Mouse (Mus musculus) hindbrain, postnatal 0 days (tissue): ENCODE results near the gene Arhgef10l. TPM values are rescaled to one million over a fixed set of nuclear protein-coding genes. Genes with fewer than 3 reads are reported as not detected.
"Not testable (repeated sequence)": the region's sequence is repeated elsewhere in the genome, so short reads cannot be mapped to it uniquely, and the experiment has no call there.

Experiments
- ATAC-seq: fragments of 200-750 bp; cut with Nextera tagmentation; 2 replicates; pipeline ENCODE4 v1.8.0; 2017; ENCODE audit warnings: mild to moderate bottlenecking, moderate TSS enrichment, moderate library complexity
- DNase-seq: peaks from one replicate; pipeline ENCODE4 v3.0.0-alpha.2; 2015; ENCODE audit warnings: low spot score
- H3K27ac ChIP-seq: fragments of 300-500 bp; sonication (generic); 2 replicates; pipeline ENCODE4 v1.5.1; 2014; ENCODE audit warnings: mild to moderate bottlenecking
- H3K27me3 ChIP-seq: fragments of 300-500 bp; sonication (generic); 2 replicates; pipeline ENCODE4 v1.6.1; 2014; ENCODE audit warnings: low read length, mixed read lengths; ENCODE audit not compliant: insufficient read depth
- H3K36me3 ChIP-seq: fragments of 300-500 bp; sonication (generic); 2 replicates; pipeline ENCODE4 v1.6.1; 2014; ENCODE audit warnings: low read length, mixed read lengths; ENCODE audit not compliant: insufficient read depth
- H3K4me1 ChIP-seq: fragments of 300-500 bp; sonication (generic); 2 replicates; pipeline ENCODE4 v1.6.1; 2014; ENCODE audit warnings: antibody characterized with exemption, low read length, mixed read lengths; ENCODE audit not compliant: insufficient read depth
- H3K4me2 ChIP-seq: fragments of 300-500 bp; sonication (generic); 2 replicates; pipeline ENCODE4 v1.6.1; 2014; ENCODE audit warnings: low read depth, mild to moderate bottlenecking, low read length, moderate library complexity, mixed read lengths
- H3K4me3 ChIP-seq: fragments of 300-500 bp; sonication (generic); 2 replicates; pipeline ENCODE4 v1.5.1; 2014; ENCODE audit warnings: low read length
- H3K9ac ChIP-seq: fragments of 300-500 bp; sonication (generic); replicated peaks from 2 replicates; pipeline ENCODE4 v1.6.1; 2014; ENCODE audit warnings: mild to moderate bottlenecking, low read length, moderate library complexity, mixed read lengths
- H3K9me3 ChIP-seq: fragments of 300-500 bp; sonication (generic); 2 replicates; pipeline ENCODE4 v1.6.1; 2016; ENCODE audit warnings: low read length, mixed read lengths
- CTCF ChIP-seq: IDR thresholded peaks from 2 replicates; pipeline ENCODE4 v1.5.1; 2016; ENCODE audit warnings: antibody characterized with exemption, control low read depth, low read depth
- WGBS: fragments of 180-500 bp; shearing (Covaris S2); extraction: QIAGEN DNeasy Blood & Tissue Kit; methylation state at CpG from one replicate; pipeline ENCODE4 v1.1.7; 2014; 5-methylcytosine and 5-hydroxymethylcytosine counted together
- polyA plus RNA-seq: library from polyadenylated mRNA; unstranded; fragments of >200 nt; fragmentation: Nextera tagmentation; extraction: Ambion mirVana; gene quantifications from 2 replicates; pipeline ENCODE4 v1.2.1, GENCODE M21; 2015
- total RNA-seq: library from RNA; depleted of rRNA; stranded (reverse); fragments of >200 nt; gene quantifications from 2 replicates; pipeline ENCODE4 v1.2.3, GENCODE M21; 2014

The Arhgef10l gene
- total and polyA plus RNA-seq, 2 experiments from 2014 or later, result 22.5 to 79.2 TPM

DNA sequence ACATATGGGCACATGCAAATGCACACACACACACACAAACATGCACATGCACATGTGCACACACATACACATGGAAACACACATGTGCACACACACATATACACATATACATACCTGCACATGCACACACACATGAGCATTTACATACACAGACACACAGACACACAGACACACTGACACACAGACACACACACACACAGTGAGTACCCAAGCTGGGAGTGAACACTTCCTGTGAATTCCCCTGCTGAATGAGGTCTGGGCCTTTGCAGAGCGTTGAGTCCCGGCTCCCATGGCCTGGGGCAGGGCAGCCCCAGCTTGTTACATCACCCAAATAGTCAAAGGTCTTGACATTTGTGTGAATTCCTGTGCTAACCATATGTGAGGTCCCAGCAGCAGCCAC, 96.4 kb downstream of the Arhgef10l start:
- Histone ChIP-seq H3K36me3 (peaks cover 68% of the 10 kb centered on the region), H3K9me3 (no peaks in the 10 kb centered on the region), H3K27me3 (no peaks in the 10 kb centered on the region), H3K4me1 (no peaks in the 10 kb centered on the region), H3K27ac (no peak overlapping the region), H3K4me2 (no peak overlapping the region), H3K9ac (no peak overlapping the region), H3K4me3 (no peak overlapping the region)
- ATAC-seq, result no peak
- 81% methylated on average over 2 of the region's 2 CpGs for WGBS
- DNase-seq, result no peak
- TF ChIP-seq CTCF, result no peak

GRCm38 (mm10) chr4:140567911-140568480, 97.8 kb downstream of the Arhgef10l start:
- no peak overlapping the region for H3K4me2 ChIP-seq
- no peak overlapping the region for H3K9ac ChIP-seq
- TF ChIP-seq CTCF, result no peak
- ATAC-seq, result no peak
- no peak overlapping the region for H3K4me3 ChIP-seq
- no peaks in the 10 kb centered on the region for H3K9me3 ChIP-seq
- no peaks in the 10 kb centered on the region for H3K4me1 ChIP-seq
- no peak for DNase-seq
- H3K36me3 ChIP-seq, result peaks cover 56% of the 10 kb centered on the region
- no peak overlapping the region for H3K27ac ChIP-seq
- no peaks in the 10 kb centered on the region for H3K27me3 ChIP-seq
- 91% methylated on average over 11 of the region's 11 CpGs for WGBS

GRCm38 (mm10) chr4:140566785-140567184, 99.0 kb downstream of the Arhgef10l start:
- 90% methylated on average over 14 of the region's 14 CpGs for WGBS
- Histone ChIP-seq H3K9me3 (no peaks in the 10 kb centered on the region), H3K27ac (no peak overlapping the region), H3K4me2 (no peak overlapping the region), H3K36me3 (peaks cover 51% of the 10 kb centered on the region), H3K9ac (no peak overlapping the region), H3K4me3 (no peak overlapping the region), H3K4me1 (no peaks in the 10 kb centered on the region), H3K27me3 (no peaks in the 10 kb centered on the region)
- DNase-seq (no peak), ATAC-seq (no peak)
- TF ChIP-seq CTCF, result no peak

DNA sequence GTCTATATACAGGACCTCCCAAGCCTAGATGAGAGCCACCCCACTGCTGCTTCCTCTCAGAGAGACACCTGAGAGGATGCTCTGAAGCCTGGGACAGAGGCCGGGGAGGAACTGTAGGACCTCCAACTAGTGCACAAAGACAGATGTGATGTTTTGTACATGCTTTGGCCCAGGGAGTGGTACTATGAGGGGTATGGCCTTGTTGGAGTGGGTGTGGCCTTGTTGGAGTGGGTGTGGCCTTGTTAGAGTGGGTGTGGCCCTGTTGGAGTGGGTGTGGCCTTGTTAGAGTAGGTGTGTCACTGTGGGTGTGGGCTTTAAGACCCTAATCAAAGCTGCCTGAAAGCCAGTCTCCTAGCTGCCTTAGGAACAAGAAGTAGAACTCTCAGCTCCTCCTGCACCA, 101.4 kb downstream of the Arhgef10l start:
- H3K27me3 ChIP-seq, H3K27ac ChIP-seq, H3K4me3 ChIP-seq, DNase-seq, H3K9me3 ChIP-seq, ATAC-seq, H3K9ac ChIP-seq, H3K4me1 ChIP-seq, H3K4me2 ChIP-seq: not testable (repeated sequence)
- 88% methylated on average over 1 of the region's 1 CpGs for WGBS
- H3K36me3 ChIP-seq, result peaks cover 55% of the 10 kb centered on the region

DNA sequence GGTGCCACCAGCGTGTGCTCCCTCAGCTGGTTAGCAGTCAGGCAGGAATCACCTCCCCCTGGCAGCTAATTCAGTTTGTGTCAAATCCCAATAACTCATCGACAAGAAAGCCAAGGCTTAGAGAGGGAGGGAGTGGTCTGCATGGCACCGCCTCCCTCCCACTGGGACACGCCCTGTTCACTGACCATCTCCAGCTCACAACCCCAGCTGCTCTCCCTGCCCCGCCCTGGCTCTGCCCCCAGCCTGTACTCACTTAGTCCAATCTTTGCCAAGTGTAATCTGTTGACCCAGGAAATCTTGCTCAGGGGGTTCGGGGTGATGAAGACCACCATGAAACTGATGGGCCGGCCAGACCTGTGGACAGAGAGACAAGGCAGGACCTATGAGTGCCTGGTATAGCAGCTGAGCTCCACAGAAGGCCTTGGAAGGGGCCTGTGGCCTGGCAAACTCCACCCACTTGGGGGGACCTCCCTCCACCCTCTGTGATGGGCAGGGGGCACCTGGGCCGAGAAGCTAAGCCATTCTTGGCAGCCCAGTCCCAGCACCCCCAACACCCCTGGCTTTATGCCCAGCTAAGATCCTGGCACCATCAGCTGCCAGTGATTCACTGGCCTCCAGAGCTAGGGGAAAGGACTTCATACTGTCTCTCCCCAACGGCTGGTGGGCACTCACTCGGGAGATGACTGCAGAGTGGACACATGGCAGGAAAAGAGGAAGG, 103.2 kb downstream of the Arhgef10l start:
- H3K27ac ChIP-seq, result peak overlapping the region; percentile 69

DNA sequence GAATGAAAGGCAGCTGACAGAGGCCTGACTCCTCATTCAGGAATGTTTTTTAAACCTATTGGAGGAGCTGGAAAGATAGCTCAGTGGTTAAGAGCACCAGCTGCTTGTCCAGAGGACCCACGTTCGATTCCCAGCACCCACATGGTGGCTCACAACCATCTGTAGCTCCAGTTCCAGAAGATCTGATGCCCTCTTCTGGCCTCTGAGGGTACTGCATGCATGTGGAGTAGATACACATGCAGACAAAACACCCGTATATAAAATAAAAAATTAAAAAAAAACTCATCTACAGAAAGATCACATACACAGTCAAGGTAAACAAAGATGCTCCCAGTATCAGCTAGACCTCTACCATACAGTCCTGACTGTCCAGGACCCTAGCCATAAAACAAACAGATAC, 104.1 kb downstream of the Arhgef10l start:
- no peak for ATAC-seq
- no peak overlapping the region for H3K4me3 ChIP-seq
- no peak overlapping the region for H3K9ac ChIP-seq
- H3K4me1 ChIP-seq, result no peaks in the 10 kb centered on the region
- H3K27me3 ChIP-seq, result no peaks in the 10 kb centered on the region
- H3K27ac ChIP-seq, result no peak overlapping the region
- TF ChIP-seq CTCF, result peak; percentile 42
- no peaks in the 10 kb centered on the region for H3K9me3 ChIP-seq
- H3K4me2 ChIP-seq, result no peak overlapping the region
- no peak for DNase-seq
- WGBS, result 96% methylated on average over 3 of the region's 3 CpGs
- H3K36me3 ChIP-seq, result peaks cover 29% of the 10 kb centered on the region

More for the DNA sequence above, 103.2 kb downstream of the Arhgef10l start:
- no peak overlapping the region for H3K9ac ChIP-seq
- H3K4me1 ChIP-seq, result no peaks in the 10 kb centered on the region
- WGBS, result 48% methylated on average over 10 of the region's 10 CpGs
- H3K4me2 ChIP-seq, result no peak overlapping the region
- no peaks in the 10 kb centered on the region for H3K27me3 ChIP-seq
- DNase-seq (peak; percentile 89), ATAC-seq (peak; percentile 93)
- TF ChIP-seq CTCF, result no peak
- no peaks in the 10 kb centered on the region for H3K9me3 ChIP-seq
- H3K4me3 ChIP-seq, result no peak overlapping the region
- H3K36me3 ChIP-seq, result peaks cover 37% of the 10 kb centered on the region

DNA sequence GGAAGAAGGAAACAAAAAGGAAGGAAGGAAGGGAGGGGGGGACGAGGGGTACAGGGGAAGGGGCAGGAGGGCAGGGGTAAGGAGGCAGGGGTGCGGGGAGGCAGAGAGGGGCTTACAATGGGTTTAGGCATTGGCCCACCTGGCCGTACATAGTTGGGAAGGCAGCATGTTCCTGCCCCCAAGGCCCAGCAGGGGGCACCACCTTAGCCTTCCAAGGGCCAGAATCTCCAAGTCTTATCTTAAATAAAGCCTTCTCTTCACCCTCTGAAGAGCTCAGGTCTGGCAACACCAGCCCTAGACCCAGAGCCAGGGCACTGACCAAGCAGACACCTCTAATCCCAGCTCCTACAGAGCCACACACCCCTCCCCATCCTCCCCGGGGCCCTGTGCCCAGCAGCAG, 106.0 kb downstream of the Arhgef10l start:
- Histone ChIP-seq H3K27me3 (no peaks in the 10 kb centered on the region), H3K4me2 (no peak overlapping the region), H3K27ac (no peak overlapping the region), H3K36me3 (peaks cover 16% of the 10 kb centered on the region), H3K4me3 (no peak overlapping the region), H3K9ac (no peak overlapping the region), H3K4me1 (no peaks in the 10 kb centered on the region), H3K9me3 (no peaks in the 10 kb centered on the region)
- ATAC-seq (no peak), DNase-seq (no peak)
- 84% methylated on average over 4 of the region's 4 CpGs for WGBS
- TF ChIP-seq CTCF, result peak; percentile 44
